Mouse (Mus musculus) ES-E14 (cell line): Measurements from ENCODE around the gene Btd. TPM values are rescaled to one million over a fixed set of nuclear protein-coding genes. Genes with fewer than 3 reads are reported as not detected.

Source experiments
- DNase-seq: peaks from one replicate; pipeline ENCODE4 v3.0.0-alpha.2; 2013; ENCODE audit warnings: low read depth, low spot score
- H3K27ac ChIP-seq: 2 replicates; pipeline ENCODE4 v1.5.1; 2012; ENCODE audit warnings: low read depth, mild to moderate bottlenecking, low read length, moderate library complexity, mixed read lengths; ENCODE audit not compliant: poor library complexity, insufficient read depth, severe bottlenecking
- H3K36me3 ChIP-seq: 2 replicates; pipeline ENCODE4 v1.6.1; 2012; ENCODE audit warnings: mild to moderate bottlenecking, low read length, moderate library complexity, mixed read lengths; ENCODE audit not compliant: control insufficient read depth, poor library complexity, insufficient read depth, severe bottlenecking
- H3K4me1 ChIP-seq, 2 experiments: fragments of 150-350 bp in 1 of 2; sonication (generic) in 1 of 2; 2 replicates each; pipeline ENCODE4 v1.6.1; 2012; ENCODE audit warnings: low read length in 2 of 2, mild to moderate bottlenecking in 1 of 2, mixed read lengths in 1 of 2; ENCODE audit not compliant: control insufficient read depth in 2 of 2, insufficient read depth in 2 of 2, poor library complexity in 1 of 2
- H3K4me3 ChIP-seq, 2 experiments: fragments of 150-350 bp in 1 of 2; sonication (generic) in 1 of 2; 2 replicates each; pipeline ENCODE4 v1.5.1; 2012; ENCODE audit warnings: low read length in 2 of 2, low read depth in 1 of 2, mild to moderate bottlenecking in 1 of 2, mixed read lengths in 1 of 2; ENCODE audit not compliant: insufficient read depth in 1 of 2, poor library complexity in 1 of 2, severe bottlenecking in 1 of 2
- H3K9ac ChIP-seq: 2 replicates; pipeline ENCODE4 v1.6.1; 2012; ENCODE audit warnings: low read depth, mild to moderate bottlenecking, low read length, mixed read lengths; ENCODE audit not compliant: poor library complexity, insufficient read depth, severe bottlenecking
- H3K9me3 ChIP-seq: fragments of 150-350 bp; sonication (generic); 2 replicates; pipeline ENCODE4 v1.6.1; 2012; ENCODE audit warnings: low read depth, mild to moderate bottlenecking, low read length; ENCODE audit not compliant: control insufficient read depth, insufficient read depth
- CHD2 ChIP-seq: IDR thresholded peaks from 2 replicates; pipeline ENCODE4 v1.6.1; 2014; ENCODE audit warnings: mild to moderate bottlenecking, low read depth, low read length, inconsistent platforms
- HCFC1 ChIP-seq: IDR thresholded peaks from 2 replicates; pipeline ENCODE4 v1.6.1; 2012; ENCODE audit warnings: low read length, inconsistent platforms, borderline replicate concordance; ENCODE audit not compliant: insufficient read depth
- MAFK ChIP-seq: IDR thresholded peaks from 2 replicates; pipeline ENCODE4 v1.6.1; 2014; ENCODE audit warnings: mild to moderate bottlenecking, low read depth, low read length, inconsistent platforms; ENCODE audit not compliant: insufficient read depth
- ZC3H11A ChIP-seq: IDR thresholded peaks from 2 replicates; pipeline ENCODE4 v1.6.1; 2012; ENCODE audit warnings: low read depth, mild to moderate bottlenecking, inconsistent platforms, low read length, borderline replicate concordance
- ZNF384 ChIP-seq: IDR thresholded peaks from 2 replicates; pipeline ENCODE4 v1.6.1; 2012; ENCODE audit warnings: low read depth, low read length, inconsistent platforms
- in situ Hi-C, 2 experiments: fragments of 600-800 bp; cut with MboI; formaldehyde crosslinking; loops; one replicate each; pipeline ENCODE4 v1.15.1; 2025; ENCODE audit warnings: low sequenced_read_pairs in 2 of 2, inconsistent platforms in 1 of 2; ENCODE audit not compliant: unreplicated experiment in 2 of 2
- total RNA-seq: library from RNA; depleted of rRNA; stranded (reverse); fragments of 300-350 nt; gene quantifications from 2 replicates; pipeline ENCODE4 v1.2.3, GENCODE M21; 2012

Btd gene
- total RNA-seq, 1 experiment: 8.1 TPM

- DNase-seq: no peak
- TF ChIP-seq HCFC1 (no peak), MAFK (no peak), ZC3H11A (no peak), ZNF384 (no peak; the same call in 1 of the 2 replicates)
- Histone ChIP-seq H3K9me3 (no peaks in the 10 kb centered on the region), H3K4me3 (peak overlapping the region; percentile 79 to 96), H3K4me1 (peaks cover 3% of the 10 kb centered on the region in 2 experiments; a peak in 2 of 4 replicates), H3K27ac (no peak overlapping the region), H3K9ac (peak overlapping the region; percentile 63; the same call in 1 of the 2 replicates), H3K36me3 (no peaks in the 10 kb centered on the region)
- in situ Hi-C loops: loop anchor here in 1 of 2 experiments (10.0 kb wide), 1 partner anchor 433 kb away; no protein-coding TSS in a partner anchor
Observed at GRCm38 (mm10) chr14:31641506-31642155, 803 bp downstream of the Btd start.

- Histone ChIP-seq H3K27ac (no peak overlapping the region), H3K9ac (no peak overlapping the region), H3K9me3 (no peaks in the 10 kb centered on the region), H3K4me1 (peaks cover 3% of the 10 kb centered on the region in 2 experiments; a peak in 2 of 4 replicates), H3K36me3 (no peaks in the 10 kb centered on the region), H3K4me3 (no peak overlapping the region)
- TF ChIP-seq MAFK (no peak), ZNF384 (no peak), HCFC1 (no peak)
- in situ Hi-C loops: loop anchor here in 1 of 2 experiments (10.0 kb wide), 1 partner anchor 430 kb away; no protein-coding TSS in a partner anchor
- DNase-seq: no peak
Observed at GRCm38 (mm10) chr14:31644183-31644830, 3.5 kb downstream of the Btd start.

- in situ Hi-C loops: loop anchor here in 1 of 2 experiments (10.0 kb wide), 1 partner anchor 430 kb away; no protein-coding TSS in a partner anchor
- Histone ChIP-seq H3K9ac (no peak overlapping the region), H3K9me3 (no peaks in the 10 kb centered on the region), H3K4me3 (no peak overlapping the region), H3K4me1 (peaks cover 3% of the 10 kb centered on the region in 2 experiments; a peak in 2 of 4 replicates), H3K27ac (no peak overlapping the region), H3K36me3 (no peaks in the 10 kb centered on the region)
- no peak for DNase-seq
- TF ChIP-seq HCFC1 (no peak), ZNF384 (no peak), ZC3H11A (peak; percentile 40), CHD2 (no peak), MAFK (no peak)
Observed at GRCm38 (mm10) chr14:31644931-31645547, 4.2 kb downstream of the Btd start.

- no peaks in the 10 kb centered on the region for H3K4me1 ChIP-seq
- H3K27ac ChIP-seq: no peak overlapping the region
- no peak overlapping the region for H3K9ac ChIP-seq
- H3K36me3 ChIP-seq: no peaks in the 10 kb centered on the region
- H3K9me3 ChIP-seq: no peaks in the 10 kb centered on the region
- no peak overlapping the region for H3K4me3 ChIP-seq
- TF ChIP-seq ZC3H11A: no peak
- no peak for TF ChIP-seq MAFK
- no peak for TF ChIP-seq HCFC1
- TF ChIP-seq ZNF384: no peak
- no peak for TF ChIP-seq CHD2
- in situ Hi-C loops: loop anchor here in 1 of 2 experiments (10.0 kb wide), 1 partner anchor 429 kb away; no protein-coding TSS in a partner anchor
- DNase-seq: no peak
Observed at GRCm38 (mm10) chr14:31645920-31646319, 5.1 kb downstream of the Btd start.
